ENCODE assay signal across 13 mouse cellular contexts in genomic region chr1:156761430-156761801, GRCm38 (mm10). TPM values are rescaled to one million over a fixed set of nuclear protein-coding genes. Genes with fewer than 3 reads are reported as not detected.
DNase-seq lines count a peak whose midpoint lies in the region; ATAC-seq and TF ChIP-seq lines count a peak whose summit lies in the region.
"Had no signal": no experiment of that assay in that cellular context is flagged by ENCODE, and none has a peak within 500 bp of the region (broad histone marks: within the 10 kb centered on the region; RNA-seq: fewer than 3 reads in every experiment).

No protein-coding gene starts in this region.

- no peak for DNase-seq in heart, postnatal 36 days
- DNase-seq in brain, embryonic 14.5 days (ENCODE audit: low read depth), result peak; percentile 40
- peak; percentile 18 to 33 for DNase-seq in kidney, adult 8-10 months
- DNase-seq in lung, adult 2 months, result peak; percentile 26
- DNase-seq in right cerebral cortex, postnatal 14 days, result no peak
- no peak for DNase-seq in gastrocnemius, adult 18-20 months (ENCODE audit: low spot score)
- no peak for DNase-seq in adrenal gland, adult 18-20 months (ENCODE audit: low spot score in 2 of 2)
- DNase-seq: adrenal gland, adult 8-10 months; forebrain, postnatal 0 days had no signal

- no peak for TF ChIP-seq CTCF in brain, embryonic 14.5 days (IDR thresholded peaks at IDR 0.05; ENCODE audit: borderline replicate concordance, extremely low read depth, insufficient read depth, insufficient read length)
- TF ChIP-seq CTCF in lung, adult 2 months (IDR thresholded peaks at IDR 0.05; ENCODE audit: insufficient read depth, low read length), result no peak

- H3K9me3 ChIP-seq in heart, embryonic 16.5 days (replicated peaks; ENCODE audit: control insufficient read depth, low read length), result peaks cover 10% of the 10 kb centered on the region

- peak overlapping the region; percentile 85 for H3K27ac ChIP-seq in heart, embryonic 16.5 days (ENCODE audit: low read length)
- H3K27ac ChIP-seq: intestine, embryonic 15.5 days; liver, embryonic 14.5 days had no signal

- ATAC-seq in heart, embryonic 16.5 days (replicated peaks; ENCODE audit: extremely low read depth, insufficient read depth, low FRiP score), result peak; percentile 87
- ATAC-seq: forebrain, postnatal 0 days; intestine, embryonic 15.5 days had no signal

- H3K4me2 ChIP-seq in heart, embryonic 16.5 days (ENCODE audit: low read depth, low read length), result peak overlapping the region; percentile 42
- H3K4me2 ChIP-seq: intestine, embryonic 15.5 days; midbrain, embryonic 11.5 days had no signal

- intact Hi-C loops in heart, postnatal 36 days (cut with DNase I), result no loop called here

- H3K4me3 ChIP-seq in heart, embryonic 16.5 days (ENCODE audit: low read length), result no peak overlapping the region; the same call in 1 of the 2 replicates
- H3K4me3 ChIP-seq in lung, adult 2 months (replicated peaks; ENCODE audit: extremely low read depth, low read depth, low read length), result no peak overlapping the region
- H3K4me3 ChIP-seq: intestine, embryonic 15.5 days had no signal

- peaks cover 14% of the 10 kb centered on the region for H3K4me1 ChIP-seq in heart, embryonic 16.5 days (ENCODE audit: control insufficient read depth, insufficient read depth, low read length)
- H3K4me1 ChIP-seq in lung, adult 2 months (ENCODE audit: control insufficient read depth, insufficient read depth, low read length), result no peaks in the 10 kb centered on the region

- TF ChIP-seq POLR2A in brain, embryonic 14.5 days (IDR thresholded peaks at IDR 0.05; ENCODE audit: borderline replicate concordance, extremely low read depth, insufficient read depth, insufficient read length, poor library complexity, severe bottlenecking), result no peak
- no peak for TF ChIP-seq POLR2A in lung, adult 2 months (IDR thresholded peaks at IDR 0.05; ENCODE audit: borderline replicate concordance, extremely low read depth, low read depth, low read length)

- no peaks in the 10 kb centered on the region; the same call in 1 of the 2 replicates for H3K36me3 ChIP-seq in heart, embryonic 16.5 days (ENCODE audit: control insufficient read depth, insufficient read depth)
- H3K36me3 ChIP-seq: intestine, embryonic 15.5 days had no signal

- 35% methylated on average over 10 of the region's 10 CpGs for WGBS in heart, embryonic 16.5 days
- WGBS in lung, adult 2 months, result 66% methylated on average over 10 of the region's 10 CpGs

- H3K9ac ChIP-seq in heart, embryonic 16.5 days (ENCODE audit: low read length), result 0 out of 2 replicates have a peak overlapping the region, but pooled peaks have one; percentile 14
- H3K9ac ChIP-seq: forebrain, postnatal 0 days; intestine, embryonic 15.5 days; liver, embryonic 14.5 days had no signal

- H3K27me3 ChIP-seq in heart, embryonic 16.5 days (ENCODE audit: control insufficient read depth, insufficient read depth, low read length), result no peaks in the 10 kb centered on the region
- H3K27me3 ChIP-seq: intestine, embryonic 15.5 days had no signal

RNA-seq across cellular contexts. Expression of gene Fam20b, which starts 42.5 kb away (rescaled TPM):
- polyA plus RNA-seq in heart, embryonic 16.5 days (2015; fragmentation: Nextera tagmentation; extraction: Ambion mirVana), result 23.1 and 25.3 TPM in 2 replicates
- 10 to 100 TPM; 55.4 to 56.6 TPM for total RNA-seq in heart, postnatal 36 days (2021)
- 31.1 and 44.4 TPM in 2 replicates for polyA plus RNA-seq in brain, embryonic 14.5 days (2012; rRNA removed)
- polyA plus RNA-seq in lung, adult 2 months (2012; rRNA removed), result 16.3 and 25.9 TPM in 2 replicates
- total RNA-seq in gastrocnemius, adult 18-20 months (2021), result 10 to 100 TPM; 30.4 to 37.9 TPM
- 10 to 100 TPM; 49.1 to 57.9 TPM for total RNA-seq in adrenal gland, adult 18-20 months (2021)

Comparison
In these comparisons a context has a peak if more than half of its experiments do, and no peak if none do; other contexts are left out.
1. DNase-seq: peak in brain, embryonic 14.5 days (single experiment), kidney, adult 8-10 months (2 of 2) and lung, adult 2 months (single experiment); none in heart, postnatal 36 days (0 of 2), right cerebral cortex, postnatal 14 days (single experiment), gastrocnemius, adult 18-20 months (single experiment) and adrenal gland, adult 18-20 months (0 of 2).